Mouse (Mus musculus): Measurements from ENCODE around the gene Tex13c2.

- TF ChIP-seq CTCF (IDR thresholded peaks at IDR 0.05; ENCODE audit: borderline replicate concordance, insufficient read depth, low read length) (no peak), POLR2A (IDR thresholded peaks at IDR 0.05; ENCODE audit: low read depth, low read length) (no peak)
Observed at GRCm38 (mm10) chrX:42453001-42453400, 36.5 kb upstream of the Tex13c2 start.

All from embryonic fibroblast, embryonic 13.5 days (primary cell).